Mouse (Mus musculus) embryo, embryonic 10.5 days (tissue): ENCODE measurements around the gene Tpsg1.

ENCODE experiments used
- DNase-seq: peaks from one replicate; pipeline ENCODE4 v3.0.0-alpha.2; 2015; ENCODE audit warnings: low spot score

Gene Tpsg1

DNA sequence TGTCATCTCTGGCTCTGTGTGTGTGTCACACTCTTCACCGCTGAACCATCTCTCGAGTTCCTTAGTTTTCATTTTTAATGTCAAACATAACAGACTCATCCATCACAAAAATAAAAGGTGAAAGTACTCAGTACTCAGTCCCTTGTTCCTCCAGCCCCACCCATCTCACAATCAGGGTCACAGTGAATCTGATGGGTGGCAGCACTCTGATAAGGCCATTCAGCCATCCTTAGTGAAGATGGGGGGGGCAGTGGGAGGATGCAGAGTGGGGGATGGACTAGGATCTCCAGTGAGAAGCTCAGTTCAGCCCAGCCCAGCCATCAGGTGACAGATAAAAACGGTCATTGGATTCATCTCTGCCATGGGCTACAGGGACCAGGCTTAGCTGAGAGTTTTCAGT is at the start of gene Tpsg1:
Gene Tpsg1, plus strand, starts transcription at position 301 of the 400 bp plus-strand sequence.
- no peak for DNase-seq

- DNase-seq = no peak
These were observed 48.3 kb upstream of the Tpsg1 start for GRCm38 (mm10) chr17:25320819-25321218.

DNA sequence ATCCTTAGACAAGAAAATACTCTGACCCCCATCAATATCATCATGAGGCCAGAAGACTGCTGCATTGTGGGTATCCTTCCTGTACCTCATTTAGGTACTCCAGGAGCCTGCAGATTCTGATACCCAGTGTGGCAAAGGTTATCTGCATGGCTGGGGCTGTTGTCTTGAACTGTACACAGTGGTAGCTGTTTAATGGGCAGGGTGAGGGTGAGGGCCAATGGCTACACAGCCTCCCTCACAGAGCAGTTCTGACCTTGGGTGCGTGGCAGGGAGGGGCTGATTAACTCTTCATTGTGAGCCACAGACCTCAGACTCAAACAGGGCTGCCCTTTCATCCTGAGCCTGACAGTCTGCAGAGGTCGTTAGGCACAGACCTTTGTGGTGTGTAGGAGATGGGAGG is 46.1 kb upstream of the Tpsg1 start:
- DNase-seq = no peak

DNA sequence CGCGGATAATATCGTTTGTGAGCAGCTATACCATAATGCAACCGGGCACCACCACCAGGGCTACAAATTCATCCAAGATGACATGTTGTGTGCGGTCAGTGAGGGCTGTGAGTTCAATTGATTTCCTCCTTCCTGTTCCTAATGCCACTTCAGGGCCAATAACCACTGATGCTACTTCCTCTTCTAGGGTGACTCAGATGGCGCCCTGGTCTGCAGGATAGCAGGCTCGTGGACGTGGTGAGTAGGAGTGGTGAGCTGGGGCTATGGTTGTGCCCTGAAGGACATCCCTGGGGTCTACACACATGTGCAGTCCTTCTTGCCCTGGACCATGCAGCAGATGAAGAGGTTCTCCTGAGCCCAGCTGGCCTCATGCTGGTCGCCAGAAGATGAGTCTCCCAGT is 36.8 kb upstream of the Tpsg1 start:
- DNase-seq = no peak

DNA sequence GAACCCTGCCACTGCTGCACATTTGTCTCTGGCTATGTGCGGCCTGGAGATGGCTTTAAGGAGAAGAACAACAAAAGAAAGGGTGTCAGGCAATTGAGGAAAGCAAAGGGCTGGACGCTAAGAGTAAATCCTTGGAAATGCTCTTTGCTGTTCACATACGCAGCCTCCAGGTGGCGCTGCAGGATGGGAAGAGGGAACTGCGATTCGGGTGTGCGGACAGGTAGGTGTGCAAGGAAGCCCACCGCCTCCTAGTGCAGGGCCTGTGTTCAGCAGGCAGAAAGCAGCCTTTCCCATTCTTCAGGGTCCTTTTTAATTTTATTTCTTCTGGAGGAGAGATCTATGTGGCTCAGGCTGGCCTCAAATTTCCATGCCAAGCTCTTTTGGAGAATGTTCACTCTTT is 35.1 kb upstream of the Tpsg1 start:
- peak; percentile 89 for DNase-seq

GRCm38 (mm10) chr17:25338218-25338617 is 30.9 kb upstream of the Tpsg1 start:
- DNase-seq = no peak

DNA sequence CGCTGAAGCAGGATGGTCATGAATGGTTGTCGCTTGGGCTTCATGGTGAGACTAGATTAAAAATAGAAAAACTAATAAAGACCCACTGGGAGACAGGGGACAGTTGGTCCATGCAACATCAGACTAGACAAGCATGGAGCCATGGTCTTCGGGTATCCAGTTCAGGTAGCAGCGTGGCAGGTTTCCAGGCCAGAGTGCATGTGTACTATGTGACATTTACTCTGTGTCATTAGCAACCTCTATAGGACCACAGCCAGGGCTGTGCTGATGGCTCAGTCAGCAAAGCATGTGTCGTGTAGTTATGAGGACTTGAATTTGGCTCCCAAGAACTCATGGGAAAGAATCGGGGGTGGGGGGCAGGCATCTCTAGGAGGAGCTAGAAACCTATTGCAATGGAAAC is 29.1 kb upstream of the Tpsg1 start:
- no peak for DNase-seq

DNA sequence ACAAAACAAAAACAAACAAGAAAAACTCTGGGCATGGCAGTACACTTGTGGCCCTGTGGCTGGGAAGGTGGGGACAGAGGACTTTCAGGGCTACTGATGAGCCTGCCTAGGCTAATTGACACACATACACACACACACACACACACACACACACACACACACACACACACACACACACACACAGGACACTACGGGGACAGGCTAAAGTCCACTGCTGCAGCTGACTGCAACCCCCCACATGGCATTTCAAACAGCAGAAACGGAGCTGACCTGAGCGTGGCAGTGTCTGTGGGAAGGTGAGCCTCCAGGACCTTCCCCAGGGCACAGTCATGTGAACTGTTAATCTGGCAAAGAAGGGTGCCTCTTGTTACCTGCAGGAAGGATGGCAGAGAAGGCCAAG is 27.6 kb upstream of the Tpsg1 start:
- DNase-seq = no peak

DNA sequence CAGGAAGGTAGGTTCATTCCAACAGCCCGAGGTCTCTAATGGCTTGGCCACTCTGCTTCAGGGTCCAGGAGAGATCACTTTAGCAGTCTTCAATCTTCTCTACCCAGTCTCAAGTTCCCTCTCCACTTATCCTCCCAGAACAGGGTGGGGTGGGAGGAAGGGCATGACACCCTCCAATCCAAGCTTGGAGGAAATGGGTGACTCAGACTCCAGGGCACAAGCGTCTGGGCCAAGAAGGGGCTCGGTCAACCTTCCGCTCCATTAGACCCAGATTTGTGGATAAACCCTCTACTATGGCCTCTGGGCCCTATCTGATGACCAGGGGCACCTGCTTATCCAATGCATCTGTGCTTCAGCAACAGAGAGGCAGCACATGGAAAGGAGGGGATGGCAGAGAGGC is 23.6 kb upstream of the Tpsg1 start, which contains the start of gene Tpsab1:
Gene Tpsab1, minus strand, starts transcription at position 101 of the 400 bp plus-strand sequence.
- DNase-seq = no peak

GRCm38 (mm10) chr17:25361291-25361690 is 7.8 kb upstream of the Tpsg1 start:
- DNase-seq = no peak

GRCm38 (mm10) chr17:25363726-25364125 is 5.3 kb upstream of the Tpsg1 start:
- peak; percentile 67 for DNase-seq

DNA sequence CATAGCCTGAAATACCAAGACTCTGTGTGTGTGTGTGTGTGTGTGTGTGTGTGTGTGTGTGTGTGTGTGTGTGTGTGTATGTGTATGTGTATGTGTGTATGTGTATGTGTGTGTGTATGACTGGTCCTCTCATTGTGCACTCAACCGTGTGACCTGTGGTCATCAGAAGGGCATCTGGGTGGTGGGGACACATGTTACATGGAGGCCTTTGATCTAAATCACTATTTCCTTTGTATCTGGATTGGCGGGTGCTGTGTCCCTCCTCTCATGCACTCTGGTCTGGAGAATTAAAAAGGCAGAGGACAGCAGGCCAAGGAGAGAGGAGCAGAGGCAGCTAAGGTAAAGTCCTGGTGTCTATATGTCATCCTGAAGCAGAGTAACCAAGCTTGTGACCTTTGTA is 3.1 kb upstream of the Tpsg1 start, which contains the start of gene Tpsb2:
Gene Tpsb2, plus strand, starts transcription at position 301 of the 400 bp plus-strand sequence.
- no peak for DNase-seq

DNA sequence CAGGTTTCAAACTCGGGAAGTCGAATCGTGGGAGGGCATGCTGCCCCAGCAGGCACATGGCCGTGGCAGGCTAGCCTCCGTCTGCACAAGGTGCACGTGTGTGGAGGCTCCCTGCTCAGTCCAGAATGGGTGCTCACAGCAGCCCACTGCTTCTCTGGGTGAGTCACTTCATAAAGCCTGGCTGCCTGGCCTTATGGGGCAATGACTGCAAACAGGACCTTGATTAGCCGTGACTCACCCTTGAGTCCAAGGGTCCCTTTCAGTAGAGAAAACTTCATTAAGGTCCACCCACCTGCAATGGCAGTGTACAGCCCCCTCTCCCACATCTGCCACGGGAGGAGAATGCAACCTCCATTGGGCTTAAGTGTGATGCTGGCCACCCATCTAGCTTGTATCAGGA is 3.4 kb downstream of the Tpsg1 start:
- no peak for DNase-seq

- peak; percentile 59 for DNase-seq
These were observed 4.9 kb downstream of the Tpsg1 start for GRCm38 (mm10) chr17:25374011-25374410.

DNA sequence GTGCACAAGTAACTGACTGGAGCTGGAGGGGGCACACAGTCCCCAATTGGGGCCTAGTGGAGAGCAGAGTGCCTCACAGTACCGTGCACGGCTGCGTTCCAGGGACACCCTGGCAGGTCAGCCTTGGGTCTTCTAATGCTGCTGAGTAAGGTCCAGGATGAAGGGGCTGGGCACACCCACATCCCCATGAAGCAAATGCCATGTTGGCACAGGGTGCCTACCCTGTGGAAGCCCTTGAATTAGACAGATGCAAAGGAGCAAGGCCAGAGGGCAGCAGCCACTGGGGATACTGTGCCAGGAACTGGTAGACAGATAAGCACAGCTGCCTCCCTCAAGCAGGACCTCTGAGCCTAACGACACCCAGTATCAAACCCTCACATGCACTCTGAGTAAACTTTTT is 25.5 kb downstream of the Tpsg1 start:
- no peak for DNase-seq

- DNase-seq = peak; percentile 94
These were observed 28.9 kb downstream of the Tpsg1 start for GRCm38 (mm10) chr17:25397804-25398519.

- no peak for DNase-seq
These were observed 29.4 kb downstream of the Tpsg1 start for GRCm38 (mm10) chr17:25398520-25398838.

GRCm38 (mm10) chr17:25400443-25400842 is 31.4 kb downstream of the Tpsg1 start:
- DNase-seq = peak; percentile 79

DNA sequence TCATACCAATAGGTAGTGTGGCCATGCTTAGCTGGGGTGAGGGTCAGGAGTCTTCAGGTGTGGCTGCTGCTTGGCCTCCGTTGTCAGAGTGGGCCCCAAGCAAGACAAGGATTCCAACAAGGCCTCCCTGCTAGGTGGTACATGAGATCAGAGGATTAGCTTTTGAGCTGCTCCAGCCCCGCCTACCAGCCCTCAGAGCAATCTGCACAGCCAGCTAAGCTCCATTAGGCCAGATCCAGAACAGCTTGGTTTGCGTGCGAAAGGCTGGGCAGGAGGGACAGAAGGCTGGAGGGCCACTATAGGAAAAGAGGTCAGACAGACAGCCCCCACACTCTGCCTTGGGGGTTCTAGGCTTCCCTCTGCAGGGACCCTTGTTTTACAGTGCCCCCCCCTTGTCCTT is 32.4 kb downstream of the Tpsg1 start:
- no peak for DNase-seq

- no peak for DNase-seq
These were observed 33.2 kb downstream of the Tpsg1 start for GRCm38 (mm10) chr17:25402224-25402623.

- no peak for DNase-seq
These were observed 35.1 kb downstream of the Tpsg1 start for GRCm38 (mm10) chr17:25404190-25404589.

DNA sequence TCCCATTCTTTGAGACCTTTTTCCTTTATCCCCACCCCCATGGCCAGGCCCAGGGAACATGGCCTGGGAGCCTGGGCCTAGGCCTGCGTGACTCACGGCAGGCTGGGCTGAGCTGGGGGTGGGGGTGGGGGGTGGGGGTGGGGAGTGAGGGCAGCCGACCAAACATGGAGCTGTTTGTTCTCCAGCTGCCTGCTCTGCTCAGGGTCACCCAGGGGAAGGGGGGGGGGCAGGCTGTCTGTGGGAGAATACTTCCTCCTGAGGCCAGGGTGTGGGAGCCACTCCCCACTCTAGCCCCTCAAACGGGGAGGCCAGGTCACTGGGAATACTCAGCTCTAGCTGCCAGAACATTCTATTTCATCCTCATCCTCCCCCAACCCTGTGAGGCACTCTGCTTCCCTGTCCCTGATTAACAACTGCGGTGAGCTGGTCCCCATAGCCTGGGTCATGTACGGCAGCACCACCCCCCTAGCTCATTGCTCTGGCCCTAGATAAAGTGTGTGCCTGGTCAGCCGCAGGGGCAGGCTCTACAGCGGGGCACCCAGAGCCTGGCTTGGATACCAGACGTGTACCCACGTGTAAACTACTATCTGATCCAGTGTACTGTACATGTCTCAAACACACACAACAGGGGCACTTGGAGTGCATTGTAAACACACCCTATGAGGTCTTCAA is 36.3 kb downstream of the Tpsg1 start:
- DNase-seq = peak; percentile 33

- DNase-seq = peak; percentile 27
These were observed 37.0 kb downstream of the Tpsg1 start for GRCm38 (mm10) chr17:25406011-25406441.

GRCm38 (mm10) chr17:25407352-25407751 is 38.3 kb downstream of the Tpsg1 start:
- no peak for DNase-seq
